Mouse (Mus musculus) lung, adult 2 months (tissue): ENCODE measurements around the gene Plxnd1. TPM values are rescaled to one million over a fixed set of nuclear protein-coding genes. Genes with fewer than 3 reads are reported as not detected.

ENCODE experiments used
- DNase-seq: peaks from one replicate; pipeline ENCODE4 v3.0.0; 2022
- H3K4me1 ChIP-seq: fragments of 200-500 bp; 2 replicates; pipeline ENCODE4 v1.6.1; 2011; ENCODE audit warnings: low read length; ENCODE audit not compliant: control insufficient read depth, insufficient read depth
- H3K4me3 ChIP-seq: fragments of 200-500 bp; replicated peaks from 2 replicates; pipeline ENCODE3; 2011; ENCODE audit warnings: low read depth, mild to moderate bottlenecking, control low read depth, low read length; ENCODE audit errors: extremely low read depth
- CTCF ChIP-seq: fragments of 200-500 bp; IDR thresholded peaks from 2 replicates; pipeline ENCODE4 v1.5.1; 2011; ENCODE audit warnings: mild to moderate bottlenecking, low read length, control low read depth; ENCODE audit not compliant: insufficient read depth
- POLR2A ChIP-seq: fragments of 200-500 bp; IDR thresholded peaks from 2 replicates; pipeline ENCODE4 v1.6.1; 2011; ENCODE audit warnings: low read depth, mild to moderate bottlenecking, control low read depth, low read length, borderline replicate concordance; ENCODE audit errors: extremely low read depth
- WGBS: fragments of 180-500 bp; shearing (Covaris S2); methylation state at CpG from one replicate; pipeline ENCODE4 v1.1.7; 2018; 5-methylcytosine and 5-hydroxymethylcytosine counted together
- polyA plus RNA-seq: library from polyadenylated mRNA; depleted of rRNA; stranded (reverse); fragments of >200 nt; gene quantifications from 2 replicates; pipeline ENCODE4 v1.2.3, GENCODE M21; 2012

Gene Plxnd1
- polyA plus RNA-seq, 1 experiment: 146 TPM

GRCm38 (mm10) chr6:115955664-115956063 lies 39.1 kb downstream of the Plxnd1 start:
- WGBS: 81% methylated on average over 11 of the region's 11 CpGs
- TF ChIP-seq POLR2A (no peak), CTCF (no peak)
- Histone ChIP-seq H3K4me1 (peaks cover 27% of the 10 kb centered on the region), H3K4me3 (no peak overlapping the region)
- no peak for DNase-seq

GRCm38 (mm10) chr6:115955169-115955568 lies 39.6 kb downstream of the Plxnd1 start:
- H3K4me1 ChIP-seq: peaks cover 27% of the 10 kb centered on the region
- 86% methylated on average over 4 of the region's 4 CpGs for WGBS
- TF ChIP-seq POLR2A: no peak
- no peak for TF ChIP-seq CTCF
- DNase-seq: no peak
- H3K4me3 ChIP-seq: no peak overlapping the region

- Histone ChIP-seq H3K4me3 (no peak overlapping the region), H3K4me1 (peaks cover 26% of the 10 kb centered on the region)
- no peak for DNase-seq
- WGBS: 69% methylated on average over 9 of the region's 9 CpGs
- TF ChIP-seq POLR2A: no peak
- no peak for TF ChIP-seq CTCF
Measured at GRCm38 (mm10) chr6:115954506-115955074, 40.2 kb downstream of the Plxnd1 start.

- no peak for TF ChIP-seq POLR2A
- Histone ChIP-seq H3K4me1 (no peaks in the 10 kb centered on the region; the same call in 1 of the 2 replicates), H3K4me3 (no peak overlapping the region)
- 23% methylated on average over 6 of the region's 6 CpGs for WGBS
- no peak for DNase-seq
Measured at GRCm38 (mm10) chr6:115946389-115946788, 48.4 kb downstream of the Plxnd1 start.

- Histone ChIP-seq H3K4me1 (no peaks in the 10 kb centered on the region; the same call in 1 of the 2 replicates), H3K4me3 (no peak overlapping the region)
- no peak for DNase-seq
- TF ChIP-seq CTCF: no peak
- no peak for TF ChIP-seq POLR2A
- 76% methylated on average over 8 of the region's 8 CpGs for WGBS
Measured at GRCm38 (mm10) chr6:115945633-115946032, 49.2 kb downstream of the Plxnd1 start.

- TF ChIP-seq POLR2A (no peak), CTCF (no peak)
- H3K4me1 ChIP-seq: no peaks in the 10 kb centered on the region; the same call in 1 of the 2 replicates
- no peak for DNase-seq
- H3K4me3 ChIP-seq: no peak within 1 kb of the TSS
- 92% methylated on average over 5 of the region's 5 CpGs for WGBS
Measured at GRCm38 (mm10) chr6:115944638-115945037, 50.2 kb downstream of the Plxnd1 start, which contains the start of gene H1foo. Gene H1foo (plus strand): TSS chr6:115944938.

- TF ChIP-seq CTCF: no peak
- no peak for TF ChIP-seq POLR2A
- H3K4me3 ChIP-seq: no peak overlapping the region
- H3K4me1 ChIP-seq: no peaks in the 10 kb centered on the region; the same call in 1 of the 2 replicates
- no peak for DNase-seq
- WGBS: 64% methylated on average over 9 of the region's 9 CpGs
Measured at GRCm38 (mm10) chr6:115943498-115944427, 51.0 kb downstream of the Plxnd1 start.

- TF ChIP-seq CTCF: no peak
- no peak for TF ChIP-seq POLR2A
- no peak overlapping the region for H3K4me3 ChIP-seq
- no peak for DNase-seq
- WGBS: 15% methylated on average over 6 of the region's 12 CpGs
- no peaks in the 10 kb centered on the region; the same call in 1 of the 2 replicates for H3K4me1 ChIP-seq
Measured at GRCm38 (mm10) chr6:115941128-115941527, 53.7 kb downstream of the Plxnd1 start.

- DNase-seq: no peak
- 28% methylated on average over 1 of the region's 1 CpGs for WGBS
- Histone ChIP-seq H3K4me3 (no peak overlapping the region), H3K4me1 (no peaks in the 10 kb centered on the region; the same call in 1 of the 2 replicates)
- TF ChIP-seq POLR2A (no peak), CTCF (no peak)
Measured at GRCm38 (mm10) chr6:115940603-115941002, 54.2 kb downstream of the Plxnd1 start.
